Mouse (Mus musculus): ENCODE results near the gene Cyp4a32.
"Not testable (repeated sequence)": the region's sequence is repeated elsewhere in the genome, so short reads cannot be mapped to it uniquely, and the experiment has no call there.

- TF ChIP-seq EP300 (IDR thresholded peaks at IDR 0.05; ENCODE audit: insufficient read depth, low read depth, low read length); CTCF (IDR thresholded peaks at IDR 0.05; ENCODE audit: low read depth, low read length): not testable (repeated sequence)
Measured at GRCm38 (mm10) chr4:115625560-115625959, 24.8 kb downstream of the Cyp4a32 start.

Measured in ES-Bruce4 (cell line).